Mouse (Mus musculus): ENCODE measurements at regions not wholly inside any gene's neighbourhood (a gene's known extent, or its start where the extent isn't known, plus 50 kb on each side); places are given as distances from the start of the nearest gene placed in this dataset.

DNA sequence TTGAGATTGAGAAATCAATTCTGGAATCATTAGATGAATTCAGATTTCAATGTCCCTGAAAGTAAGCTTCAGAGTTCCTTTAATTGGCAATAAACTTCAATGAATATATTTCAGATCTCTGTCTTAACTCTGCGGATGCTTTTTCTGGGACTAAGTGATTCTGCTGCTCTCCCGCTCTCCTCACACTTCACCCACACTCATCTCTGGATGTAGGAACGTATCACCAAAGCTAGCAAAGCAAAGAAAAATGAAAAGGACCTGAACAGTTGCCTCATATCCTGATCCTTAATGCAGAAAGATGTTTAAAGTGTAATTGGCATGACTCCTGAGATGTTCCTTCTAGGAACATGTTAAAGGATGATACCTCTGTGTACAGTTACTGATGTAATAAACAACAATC is 377.3 kb downstream of the Basp1 start:
- no peaks in the 10 kb centered on the region for H3K4me1 ChIP-seq (ENCODE audit: insufficient read depth, low read depth, low read length)
- H3K4me3 ChIP-seq (ENCODE audit: low read depth, low read length), result no peak overlapping the region
- no peak for ATAC-seq
- no peaks in the 10 kb centered on the region for H3K36me3 ChIP-seq (ENCODE audit: insufficient read depth, low read length)
- H3K4me2 ChIP-seq (replicated peaks; ENCODE audit: low read depth, low read length), result no peak overlapping the region
- H3K9ac ChIP-seq (replicated peaks; ENCODE audit: low read depth), result no peak overlapping the region
- DNase-seq (ENCODE audit: low spot score), result no peak
- no peaks in the 10 kb centered on the region for H3K27me3 ChIP-seq (replicated peaks; ENCODE audit: insufficient read depth, low read length)
- no peaks in the 10 kb centered on the region for H3K9me3 ChIP-seq (ENCODE audit: low read length)
- 87% methylated on average over 3 of the region's 3 CpGs for WGBS
- H3K27ac ChIP-seq (ENCODE audit: low read length), result no peak overlapping the region
- TF ChIP-seq EP300 (IDR thresholded peaks at IDR 0.05) (no peak), CTCF (IDR thresholded peaks at IDR 0.05) (no peak)

DNA sequence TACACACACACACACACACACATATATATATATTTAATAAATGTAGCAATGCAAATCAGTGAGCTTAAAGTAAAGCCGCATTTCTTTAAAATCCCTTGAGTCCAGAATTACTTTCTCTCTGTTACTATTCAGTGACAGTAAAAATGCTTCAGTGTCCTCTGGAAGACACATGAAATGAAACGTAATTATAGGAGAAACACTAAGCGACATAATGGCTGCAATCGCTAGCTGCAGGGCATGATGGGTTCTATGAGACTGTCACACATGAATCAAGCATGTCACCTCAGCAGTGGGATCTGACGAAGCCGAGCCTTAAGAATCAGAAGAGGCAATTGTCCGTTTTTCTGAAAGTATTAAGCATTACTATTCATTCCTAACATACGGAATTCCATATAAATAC is 385.7 kb downstream of the Basp1 start:
- no peaks in the 10 kb centered on the region for H3K27me3 ChIP-seq (replicated peaks; ENCODE audit: insufficient read depth, low read length)
- H3K9me3 ChIP-seq (ENCODE audit: low read length), result no peaks in the 10 kb centered on the region
- ATAC-seq (no peak), DNase-seq (ENCODE audit: low spot score) (no peak)
- H3K4me2 ChIP-seq (replicated peaks; ENCODE audit: low read depth, low read length), result no peak overlapping the region
- H3K4me3 ChIP-seq (ENCODE audit: low read depth, low read length), result no peak overlapping the region
- no peaks in the 10 kb centered on the region for H3K36me3 ChIP-seq (ENCODE audit: insufficient read depth, low read length)
- whole genome bisulfite sequencing, result 85% methylated on average over 8 of the region's 8 CpGs
- no peaks in the 10 kb centered on the region for H3K4me1 ChIP-seq (ENCODE audit: insufficient read depth, low read depth, low read length)
- no peak overlapping the region for H3K27ac ChIP-seq (ENCODE audit: low read length)
- no peak overlapping the region for H3K9ac ChIP-seq (replicated peaks; ENCODE audit: low read depth)
- TF ChIP-seq EP300 (IDR thresholded peaks at IDR 0.05), result no peak
- no peak for TF ChIP-seq CTCF (IDR thresholded peaks at IDR 0.05)

DNA sequence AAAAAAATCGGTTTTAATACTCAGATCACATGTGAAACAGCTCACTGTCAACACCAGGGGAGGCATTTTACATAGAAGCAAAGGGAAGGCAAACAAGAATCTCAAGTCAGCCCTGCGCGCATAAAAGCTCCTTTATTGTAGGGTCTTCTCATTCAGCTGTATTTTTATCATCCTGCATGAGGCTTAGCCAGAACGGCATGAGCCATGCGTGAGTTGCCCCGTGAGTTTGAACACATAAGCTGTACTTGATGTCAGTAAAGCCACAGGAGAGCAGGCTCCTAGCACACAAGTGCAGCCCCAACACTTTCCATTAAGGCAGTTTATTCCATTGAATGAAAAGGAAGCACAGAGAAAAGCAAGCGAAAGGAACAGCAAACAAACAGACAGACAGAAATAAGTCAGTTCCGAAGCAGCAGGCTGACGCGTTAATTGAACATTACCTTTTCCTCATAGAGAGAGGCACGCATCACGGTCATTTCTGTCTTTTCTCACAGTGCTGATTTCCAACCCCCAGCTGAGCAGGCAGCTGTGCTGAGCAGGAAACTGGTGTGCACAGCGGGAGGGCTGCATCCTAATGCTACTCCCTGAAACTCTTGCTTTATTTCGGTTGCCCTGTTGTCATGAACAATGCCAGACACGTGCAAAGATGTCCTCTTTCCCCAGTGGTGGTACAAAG is 386.6 kb downstream of the Basp1 start:
- Histone ChIP-seq H3K4me1 (ENCODE audit: insufficient read depth, low read depth, low read length) (no peaks in the 10 kb centered on the region), H3K27me3 (replicated peaks; ENCODE audit: insufficient read depth, low read length) (no peaks in the 10 kb centered on the region), H3K9ac (replicated peaks; ENCODE audit: low read depth) (no peak overlapping the region), H3K36me3 (ENCODE audit: insufficient read depth, low read length) (no peaks in the 10 kb centered on the region), H3K4me2 (replicated peaks; ENCODE audit: low read depth, low read length) (0 out of 2 replicates have a peak overlapping the region, but pooled peaks have one; percentile 17), H3K4me3 (ENCODE audit: low read depth, low read length) (no peak overlapping the region), H3K27ac (ENCODE audit: low read length) (no peak overlapping the region), H3K9me3 (ENCODE audit: low read length) (no peaks in the 10 kb centered on the region)
- no peak for DNase-seq (ENCODE audit: low spot score)
- TF ChIP-seq EP300 (IDR thresholded peaks at IDR 0.05), result no peak
- no peak for TF ChIP-seq CTCF (IDR thresholded peaks at IDR 0.05)
- no peak for ATAC-seq
- 11% methylated on average over 15 of the region's 15 CpGs for WGBS

DNA sequence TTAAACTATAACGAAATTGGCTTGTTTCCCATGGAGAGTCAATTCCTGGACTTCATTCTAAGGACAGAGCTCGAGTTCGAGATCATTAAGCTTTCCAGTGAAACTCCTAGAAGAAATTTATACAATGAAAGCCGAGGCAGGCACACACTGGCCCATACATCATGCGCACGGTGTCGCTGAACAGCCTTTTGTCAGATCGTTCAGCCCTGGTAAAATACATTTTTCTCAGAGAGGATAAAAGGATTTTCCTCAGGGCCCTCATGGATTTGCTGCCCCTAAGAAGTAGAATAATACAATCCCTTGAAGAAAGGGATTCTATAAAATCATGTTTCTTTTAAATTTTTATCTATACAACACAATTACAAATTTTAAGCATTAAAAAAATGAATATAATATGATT is 387.2 kb downstream of the Basp1 start:
- WGBS, result 48% methylated on average over 8 of the region's 8 CpGs
- no peak for ATAC-seq
- DNase-seq (ENCODE audit: low spot score), result no peak

DNA sequence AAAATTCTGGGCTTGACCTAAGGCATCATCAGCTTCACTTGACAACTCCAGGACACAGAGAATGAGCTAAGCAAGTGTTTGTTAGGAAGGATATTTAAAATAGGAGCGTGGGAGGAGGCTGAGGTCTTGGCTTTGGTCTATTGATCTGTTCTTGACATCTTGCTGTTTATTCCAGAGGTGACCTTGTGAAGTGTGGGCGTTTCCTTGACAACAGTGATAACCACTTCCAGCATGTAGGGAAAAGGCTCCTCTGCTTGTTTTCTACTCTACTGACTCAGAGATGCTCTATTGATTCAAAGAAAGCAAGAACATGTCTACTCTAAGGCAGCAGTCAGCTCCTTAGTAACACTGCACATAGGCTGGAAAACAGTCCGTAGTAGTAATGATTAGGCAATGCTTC is 392.6 kb downstream of the Basp1 start:
- no peaks in the 10 kb centered on the region for H3K4me1 ChIP-seq (ENCODE audit: insufficient read depth, low read depth, low read length)
- TF ChIP-seq EP300 (IDR thresholded peaks at IDR 0.05) (no peak), CTCF (IDR thresholded peaks at IDR 0.05) (no peak)
- no peak for DNase-seq (ENCODE audit: low spot score)
- H3K4me3 ChIP-seq (ENCODE audit: low read depth, low read length), result no peak overlapping the region
- 47% methylated on average over 3 of the region's 3 CpGs for WGBS
- H3K9me3 ChIP-seq (ENCODE audit: low read length), result no peaks in the 10 kb centered on the region
- no peak overlapping the region for H3K4me2 ChIP-seq (replicated peaks; ENCODE audit: low read depth, low read length)
- H3K36me3 ChIP-seq (ENCODE audit: insufficient read depth, low read length), result no peaks in the 10 kb centered on the region
- no peaks in the 10 kb centered on the region for H3K27me3 ChIP-seq (replicated peaks; ENCODE audit: insufficient read depth, low read length)
- H3K27ac ChIP-seq (ENCODE audit: low read length), result no peak overlapping the region
- ATAC-seq, result no peak
- no peak overlapping the region for H3K9ac ChIP-seq (replicated peaks; ENCODE audit: low read depth)

More for the DNA sequence above, 387.2 kb downstream of the Basp1 start:
- H3K36me3 ChIP-seq (ENCODE audit: insufficient read depth, low read length), result no peaks in the 10 kb centered on the region
- no peaks in the 10 kb centered on the region for H3K4me1 ChIP-seq (ENCODE audit: insufficient read depth, low read depth, low read length)
- H3K9me3 ChIP-seq (ENCODE audit: low read length), result no peaks in the 10 kb centered on the region
- H3K27me3 ChIP-seq (replicated peaks; ENCODE audit: insufficient read depth, low read length), result no peaks in the 10 kb centered on the region
- H3K9ac ChIP-seq (replicated peaks; ENCODE audit: low read depth), result no peak overlapping the region
- TF ChIP-seq EP300 (IDR thresholded peaks at IDR 0.05) (no peak), CTCF (IDR thresholded peaks at IDR 0.05) (no peak)
- no peak overlapping the region for H3K4me2 ChIP-seq (replicated peaks; ENCODE audit: low read depth, low read length)
- no peak overlapping the region for H3K27ac ChIP-seq (ENCODE audit: low read length)
- H3K4me3 ChIP-seq (ENCODE audit: low read depth, low read length), result no peak overlapping the region

DNA sequence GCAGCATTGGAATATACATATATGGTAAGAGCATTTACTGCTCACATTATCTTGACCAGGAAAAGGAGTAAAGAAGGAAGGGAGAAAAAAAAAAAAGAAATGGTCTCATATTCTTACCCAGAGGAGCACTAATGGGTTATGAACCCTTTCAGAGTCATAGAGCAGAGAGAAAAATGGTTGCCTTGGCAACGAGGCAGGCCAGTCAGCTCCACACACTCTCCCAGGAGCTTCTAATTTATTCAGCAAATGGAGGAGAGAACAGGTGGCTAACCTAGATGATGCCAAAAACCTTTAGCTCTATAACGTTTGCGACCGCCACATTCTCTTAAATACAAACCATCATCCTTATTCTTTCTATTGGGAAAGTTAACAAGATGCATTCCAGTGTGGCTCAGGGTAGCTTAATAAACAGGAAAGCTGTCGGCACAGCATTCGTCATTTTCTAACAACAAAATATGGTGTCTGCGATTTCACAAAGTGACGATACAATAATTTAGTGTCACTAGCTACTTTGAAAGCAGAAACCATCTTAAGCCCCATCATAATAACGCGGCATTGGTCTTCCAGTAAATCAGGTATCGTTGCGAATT is 394.1 kb downstream of the Basp1 start:
- Histone ChIP-seq H3K36me3 (ENCODE audit: insufficient read depth, low read length) (no peaks in the 10 kb centered on the region), H3K27me3 (replicated peaks; ENCODE audit: insufficient read depth, low read length) (no peaks in the 10 kb centered on the region), H3K4me1 (ENCODE audit: insufficient read depth, low read depth, low read length) (no peaks in the 10 kb centered on the region), H3K27ac (ENCODE audit: low read length) (no peak overlapping the region), H3K4me2 (replicated peaks; ENCODE audit: low read depth, low read length) (no peak overlapping the region), H3K9ac (replicated peaks; ENCODE audit: low read depth) (no peak overlapping the region), H3K4me3 (ENCODE audit: low read depth, low read length) (no peak overlapping the region), H3K9me3 (ENCODE audit: low read length) (no peaks in the 10 kb centered on the region)
- WGBS, result 79% methylated on average over 12 of the region's 12 CpGs
- DNase-seq (ENCODE audit: low spot score) (no peak), ATAC-seq (no peak)
- TF ChIP-seq EP300 (IDR thresholded peaks at IDR 0.05) (no peak), CTCF (IDR thresholded peaks at IDR 0.05) (no peak)
